Mouse (Mus musculus) G1E (cell line): ENCODE results near the gene Pld2.

Source experiments
- CTCF ChIP-seq: IDR thresholded peaks from 2 replicates; pipeline ENCODE4 v1.5.1; 2012; ENCODE audit warnings: low read depth, low read length, inconsistent platforms, mixed read lengths
- GATA1 ChIP-seq: IDR thresholded peaks from 2 replicates; pipeline ENCODE4 v1.6.1; 2012; ENCODE audit warnings: borderline replicate concordance, low read length, inconsistent platforms, mixed read lengths
- TAL1 ChIP-seq: conservative IDR thresholded peaks from 2 replicates; pipeline ENCODE4 v1.6.1; 2012; ENCODE audit warnings: low read depth, low read length, inconsistent platforms, mixed read lengths

- no peak for TF ChIP-seq GATA1
- no peak for TF ChIP-seq CTCF
- no peak for TF ChIP-seq TAL1
Observed at GRCm38 (mm10) chr11:70585457-70585856, 45.6 kb downstream of the Pld2 start.
